ENCODE assay signal across 8 mouse cellular contexts in the genomic region with DNA sequence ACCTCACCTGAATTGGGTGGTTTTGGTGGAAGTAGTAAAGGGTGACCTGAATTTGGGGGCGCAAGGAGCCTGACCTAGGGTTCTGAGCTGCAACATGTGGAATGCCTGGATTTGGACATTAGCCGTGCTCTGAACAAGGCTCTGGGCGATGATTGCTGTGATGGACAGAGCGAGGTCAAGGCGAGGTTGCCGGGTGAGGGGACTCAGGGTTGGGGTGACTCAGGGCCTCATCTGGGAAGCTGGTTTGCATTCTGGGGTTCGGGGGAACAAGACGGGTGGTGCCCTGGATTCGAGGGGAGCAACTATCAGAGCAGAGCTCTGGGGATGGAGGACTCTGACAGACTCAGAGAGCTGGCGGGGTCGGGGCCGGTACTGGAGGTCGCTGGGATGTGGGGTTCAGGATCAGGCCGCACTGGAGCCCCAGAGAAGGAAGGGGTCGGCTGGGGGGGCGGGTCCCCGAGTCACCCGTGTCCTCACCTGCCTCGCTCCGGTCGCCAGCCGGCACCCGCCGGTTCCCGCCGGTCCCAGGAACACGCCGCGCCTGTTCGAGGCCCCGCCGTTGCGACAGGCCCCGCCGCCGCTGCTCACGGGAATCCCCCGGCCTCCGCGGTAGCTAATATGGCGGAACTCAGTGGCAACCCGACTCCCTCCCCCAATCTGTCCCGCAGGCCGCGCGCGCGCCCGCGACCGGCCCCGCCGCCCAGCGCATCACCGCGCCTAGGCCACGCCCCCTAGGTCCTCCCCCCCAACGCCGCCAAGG. TPM values are rescaled to one million over a fixed set of nuclear protein-coding genes. Genes with fewer than 3 reads are reported as not detected.
DNase-seq lines count a peak whose midpoint lies in the region; ATAC-seq lines count a peak whose summit lies in the region.

Gene Fzr1, minus strand, starts transcription at position 724 of the 760 bp plus-strand sequence.

- under 1% methylated on average over 55 of the region's 59 CpGs for WGBS in kidney, embryonic 14.5 days
- 2% methylated on average over 50 of the region's 59 CpGs for WGBS in forebrain, embryonic 15.5 days
- under 1% methylated on average over 58 of the region's 59 CpGs for WGBS in hindbrain, embryonic 13.5 days
- WGBS in liver, embryonic 15.5 days (ENCODE audit: insufficient replicate concordance) = under 1% methylated on average over 56 of the region's 59 CpGs

- H3K27ac ChIP-seq in kidney, embryonic 14.5 days (ENCODE audit: low read depth, low read length) = peak within 1 kb of the TSS; percentile 72
- H3K27ac ChIP-seq in forebrain, embryonic 15.5 days (replicated peaks) = peak within 1 kb of the TSS; percentile 83
- peak within 1 kb of the TSS; percentile 85 for H3K27ac ChIP-seq in hindbrain, embryonic 13.5 days
- peak within 1 kb of the TSS; percentile 99 for H3K27ac ChIP-seq in liver, embryonic 15.5 days (replicated peaks)

- H3K27me3 ChIP-seq in kidney, embryonic 14.5 days (ENCODE audit: control insufficient read depth, insufficient read depth, low read length) = no peaks in the 10 kb centered on the region
- H3K27me3 ChIP-seq in forebrain, embryonic 15.5 days = no peaks in the 10 kb centered on the region
- no peaks in the 10 kb centered on the region for H3K27me3 ChIP-seq in hindbrain, embryonic 13.5 days
- no peaks in the 10 kb centered on the region for H3K27me3 ChIP-seq in liver, embryonic 15.5 days

- H3K9me3 ChIP-seq in kidney, embryonic 14.5 days (ENCODE audit: control insufficient read depth, low read length) = no peaks in the 10 kb centered on the region
- H3K9me3 ChIP-seq in forebrain, embryonic 15.5 days = no peaks in the 10 kb centered on the region
- no peaks in the 10 kb centered on the region for H3K9me3 ChIP-seq in hindbrain, embryonic 13.5 days
- no peaks in the 10 kb centered on the region for H3K9me3 ChIP-seq in liver, embryonic 15.5 days (replicated peaks)

- H3K4me1 ChIP-seq in kidney, embryonic 14.5 days (ENCODE audit: control insufficient read depth, insufficient read depth, low read length) = peaks cover 12% of the 10 kb centered on the region
- H3K4me1 ChIP-seq in forebrain, embryonic 15.5 days = peaks cover 31% of the 10 kb centered on the region
- peaks cover 37% of the 10 kb centered on the region for H3K4me1 ChIP-seq in hindbrain, embryonic 13.5 days (replicated peaks)
- H3K4me1 ChIP-seq in liver, embryonic 15.5 days (replicated peaks) = peaks cover 80% of the 10 kb centered on the region

- peak within 1 kb of the TSS; percentile 82 for H3K4me3 ChIP-seq in kidney, embryonic 14.5 days (ENCODE audit: low read length)
- peak within 1 kb of the TSS; percentile 91 for H3K4me3 ChIP-seq in forebrain, embryonic 15.5 days
- peak within 1 kb of the TSS; percentile 74 for H3K4me3 ChIP-seq in hindbrain, embryonic 13.5 days
- H3K4me3 ChIP-seq in liver, embryonic 15.5 days (replicated peaks) = peak within 1 kb of the TSS; percentile 76

- ATAC-seq in kidney, embryonic 14.5 days (ENCODE audit: low FRiP score, low TSS enrichment) = peak; percentile 73
- ATAC-seq in activated CD4-positive, CD25-positive, alpha-beta regulatory T cell, adult 4 months = no peak
- peak; percentile 64 for ATAC-seq in forebrain, embryonic 15.5 days (replicated peaks)
- peak; percentile 76 for ATAC-seq in hindbrain, embryonic 13.5 days (ENCODE audit: low FRiP score)
- ATAC-seq in liver, embryonic 15.5 days (ENCODE audit: insufficient read depth) = no peak

- H3K4me2 ChIP-seq in kidney, embryonic 14.5 days (replicated peaks; ENCODE audit: low read depth, low read length) = peak within 1 kb of the TSS; percentile 76
- peak within 1 kb of the TSS; percentile 86 for H3K4me2 ChIP-seq in forebrain, embryonic 15.5 days (replicated peaks)
- peak within 1 kb of the TSS; percentile 92 for H3K4me2 ChIP-seq in hindbrain, embryonic 13.5 days
- H3K4me2 ChIP-seq in liver, embryonic 15.5 days = peak within 1 kb of the TSS; percentile 77

- peaks cover 26% of the 10 kb centered on the region for H3K36me3 ChIP-seq in kidney, embryonic 14.5 days (ENCODE audit: control insufficient read depth, insufficient read depth, low read length)
- peaks cover 8% of the 10 kb centered on the region; the same call in 1 of the 2 replicates for H3K36me3 ChIP-seq in forebrain, embryonic 15.5 days
- peaks cover 28% of the 10 kb centered on the region for H3K36me3 ChIP-seq in hindbrain, embryonic 13.5 days
- H3K36me3 ChIP-seq in liver, embryonic 15.5 days (replicated peaks) = peaks cover 35% of the 10 kb centered on the region

- peak within 1 kb of the TSS; percentile 90 for H3K9ac ChIP-seq in kidney, embryonic 14.5 days (ENCODE audit: low read depth, low read length)
- peak within 1 kb of the TSS; percentile 93 for H3K9ac ChIP-seq in forebrain, embryonic 15.5 days (replicated peaks)
- peak within 1 kb of the TSS; percentile 95 for H3K9ac ChIP-seq in hindbrain, embryonic 13.5 days
- peak within 1 kb of the TSS; percentile 96 for H3K9ac ChIP-seq in liver, embryonic 15.5 days

- DNase-seq in kidney, postnatal 4 days = no peak
- no peak for DNase-seq in Muller cell, postnatal 12 days (ENCODE audit: inconsistent ontology term)
- no peak for DNase-seq in B cell, adult 2 months

RNA-seq across cellular contexts. Expression of gene Fzr1, which starts in this region (rescaled TPM):
- polyA plus RNA-seq in kidney, embryonic 14.5 days (2014; fragmentation: Nextera tagmentation; extraction: Ambion mirVana) = 101 and 108 TPM in 2 replicates
- 10 to 100 TPM; 19.3 to 20.1 TPM for polyA plus RNA-seq in activated CD4-positive, CD25-positive, alpha-beta regulatory T cell, adult 4 months (2017; shearing (Covaris generic))
- polyA plus RNA-seq in forebrain, embryonic 15.5 days (2015; fragmentation: Nextera tagmentation; extraction: Ambion mirVana) = 133 and 135 TPM in 2 replicates
- polyA plus RNA-seq in hindbrain, embryonic 13.5 days (2015; fragmentation: Nextera tagmentation; extraction: Ambion mirVana) = 121 and 126 TPM in 2 replicates
- 127 and 147 TPM in 2 replicates for polyA plus RNA-seq in liver, embryonic 15.5 days (2015; fragmentation: Nextera tagmentation; extraction: Ambion mirVana)

Comparison
In these comparisons a context has a peak if more than half of its experiments do, and no peak if none do; other contexts are left out.
1. ATAC-seq: peak in kidney, embryonic 14.5 days (single experiment), forebrain, embryonic 15.5 days (single experiment) and hindbrain, embryonic 13.5 days (single experiment); none in activated CD4-positive, CD25-positive, alpha-beta regulatory T cell, adult 4 months (single experiment) and liver, embryonic 15.5 days (single experiment).
2. Peak in every context shown above with its lines, with median percentiles within 50 percentile points of each other: H3K27ac ChIP-seq, H3K4me2 ChIP-seq, H3K4me3 ChIP-seq and H3K9ac ChIP-seq.